Mouse (Mus musculus) activated CD4-positive, CD25-positive, alpha-beta regulatory T cell (primary cell): ENCODE measurements around the gene Rps26. TPM values are rescaled to one million over a fixed set of nuclear protein-coding genes. Genes with fewer than 3 reads are reported as not detected.

Experiments used
- polyA plus RNA-seq, 2 experiments: library from polyadenylated mRNA; unstranded; fragments of 100-300 nt; shearing (Covaris generic); gene quantifications; one replicate each; pipeline ENCODE4 v1.2.1; 2017

Rps26 gene
- 1,000 to 10,000 TPM in 1 of 2 experiments, 100 to 1,000 TPM in 1; 586 to 1,014 TPM for polyA plus RNA-seq

GRCm38 (mm10) chr10:128626311-128627310, at the start of gene Rps26:
Rps26 (minus strand) TSS chr10:128626747.

GRCm38 (mm10) chr10:128673763-128674468, 47.4 kb upstream of the Rps26 start, which contains the start of gene Suox:
Suox (minus strand) TSS chr10:128674073.

GRCm38 (mm10) chr10:128645111-128646011, 18.8 kb upstream of the Rps26 start, which contains the start of gene Ikzf4:
Ikzf4 (minus strand) TSS chr10:128645991.

GRCm38 (mm10) chr10:128589464-128590192, 36.9 kb downstream of the Rps26 start, which contains the start of gene Erbb3:
Erbb3 (minus strand) TSS chr10:128589652.

Other genes starting within 250 kb of the Rps26 start
- 1 to 10 TPM; 8.2 to 9.5 TPM for gene Ankrd52, start 249.6 kb downstream of the Rps26 start, polyA plus RNA-seq
- under 1 TPM; 0.24 to 0.72 TPM for gene Slc39a5, start 225.5 kb downstream of the Rps26 start, polyA plus RNA-seq
- gene Nabp2, start 215.3 kb downstream of the Rps26 start, polyA plus RNA-seq = 100 to 1,000 TPM; 109 to 121 TPM
- 10 to 100 TPM; 28.9 to 37.8 TPM for gene Rnf41, start 215.1 kb downstream of the Rps26 start, polyA plus RNA-seq
- 100 to 1,000 TPM in 1 of 2 experiments, 10 to 100 TPM in 1; 97.3 to 105 TPM for gene Smarcc2, start 167.5 kb downstream of the Rps26 start, polyA plus RNA-seq
- 1,000 to 10,000 TPM; 1,605 to 1,940 TPM for gene Myl6, start 132.6 kb downstream of the Rps26 start, polyA plus RNA-seq
- 1 to 10 TPM; 2.8 to 4.1 TPM for gene Myl6b, start 128.1 kb downstream of the Rps26 start, polyA plus RNA-seq
- 100 to 1,000 TPM; 152 to 259 TPM for gene Esyt1, start 100.9 kb downstream of the Rps26 start, polyA plus RNA-seq
- gene Zc3h10, start 79.0 kb downstream of the Rps26 start, polyA plus RNA-seq = 10 to 100 TPM; 14.8 to 21.0 TPM
- gene Rpl41, start 77.4 kb downstream of the Rps26 start, polyA plus RNA-seq = 1,000 to 10,000 TPM; 2,295 to 3,397 TPM
- gene Pa2g4, start 60.8 kb downstream of the Rps26 start, polyA plus RNA-seq = 10 to 100 TPM; 32.7 to 42.9 TPM
- 10 to 100 TPM in 1 of 2 experiments, 1 to 10 TPM in 1; 2.0 to 15.0 TPM for gene Erbb3, start 37.1 kb downstream of the Rps26 start, polyA plus RNA-seq
- gene Ikzf4, start 19.2 kb upstream of the Rps26 start, polyA plus RNA-seq = 10 to 100 TPM; 77.6 to 81.2 TPM
- gene Suox, start 47.3 kb upstream of the Rps26 start, polyA plus RNA-seq = 10 to 100 TPM; 45.6 to 47.3 TPM
- gene Rab5b, start 69.5 kb upstream of the Rps26 start, polyA plus RNA-seq = 10 to 100 TPM; 36.9 to 40.5 TPM
- 1 to 10 TPM; 3.4 to 6.2 TPM for gene Pmel, start 77.4 kb upstream of the Rps26 start, polyA plus RNA-seq
- 10 to 100 TPM; 42.5 to 47.5 TPM for gene Cdk2, start 78.3 kb upstream of the Rps26 start, polyA plus RNA-seq
- gene Dgka, start 118.1 kb upstream of the Rps26 start, polyA plus RNA-seq = 100 to 1,000 TPM; 586 to 621 TPM
- gene Pym1, start 121.1 kb upstream of the Rps26 start, polyA plus RNA-seq = 10 to 100 TPM; 40.9 to 52.5 TPM
- under 1 TPM; 0.43 to 0.45 TPM for gene Mmp19, start 164.2 kb upstream of the Rps26 start, polyA plus RNA-seq
- gene Dnajc14, start 177.3 kb upstream of the Rps26 start, polyA plus RNA-seq = 10 to 100 TPM; 67.6 to 90.9 TPM
- gene Tmem198b, start 177.6 kb upstream of the Rps26 start, polyA plus RNA-seq = 1 to 10 TPM; 2.8 to 4.2 TPM
- 100 to 1,000 TPM; 141 to 143 TPM for gene Sarnp, start 190.6 kb upstream of the Rps26 start, polyA plus RNA-seq
- gene Ormdl2, start 194.9 kb upstream of the Rps26 start, polyA plus RNA-seq = 10 to 100 TPM; 55.1 to 69.2 TPM